Mouse (Mus musculus) heart, embryonic 14.5 days (tissue): ENCODE results near the gene 1700001C02Rik. TPM values are rescaled to one million over a fixed set of nuclear protein-coding genes. Genes with fewer than 3 reads are reported as not detected.

ENCODE experiments used
- ATAC-seq: fragments of 200-750 bp; cut with Nextera tagmentation; 2 replicates; pipeline ENCODE4 v1.8.0; 2017; ENCODE audit warnings: low read depth, moderate TSS enrichment; ENCODE audit not compliant: insufficient number of reproducible peaks, insufficient read depth, low FRiP score
- H3K27ac ChIP-seq, 2 experiments: fragments of 200-500 bp in 1 of 2; fragments of 300-500 bp in 1 of 2; sonication (generic) in 1 of 2; replicated peaks in 1 of 2; 2 replicates each; pipeline ENCODE4 v1.5.1; 2012 to 2014; ENCODE audit warnings: low read depth in 2 of 2, low read length in 2 of 2, control low read depth in 1 of 2, mild to moderate bottlenecking in 1 of 2, mixed read lengths in 1 of 2; ENCODE audit not compliant: control insufficient read depth in 1 of 2, insufficient read depth in 1 of 2
- H3K27me3 ChIP-seq: fragments of 300-500 bp; sonication (generic); 2 replicates; pipeline ENCODE4 v1.6.1; 2014; ENCODE audit warnings: mild to moderate bottlenecking, low read length, control low read depth; ENCODE audit not compliant: control insufficient read depth, insufficient read depth
- H3K36me3 ChIP-seq: fragments of 300-500 bp; sonication (generic); 2 replicates; pipeline ENCODE4 v1.6.1; 2014; ENCODE audit warnings: mild to moderate bottlenecking, control low read depth, low read length, mixed read lengths; ENCODE audit not compliant: control insufficient read depth, insufficient read depth
- H3K4me1 ChIP-seq, 2 experiments: fragments of 200-500 bp in 1 of 2; fragments of 300-500 bp in 1 of 2; sonication (generic) in 1 of 2; 2 replicates each; pipeline ENCODE4 v1.6.1; 2012 to 2014; ENCODE audit warnings: low read length in 2 of 2, control low read depth in 1 of 2, mixed read lengths in 1 of 2; ENCODE audit not compliant: control insufficient read depth in 2 of 2, insufficient read depth in 2 of 2
- H3K4me2 ChIP-seq: fragments of 300-500 bp; sonication (generic); 2 replicates; pipeline ENCODE4 v1.6.1; 2014; ENCODE audit warnings: mild to moderate bottlenecking, low read length
- H3K4me3 ChIP-seq, 2 experiments: fragments of 200-500 bp in 1 of 2; fragments of 300-500 bp in 1 of 2; sonication (generic) in 1 of 2; 2 replicates each; pipeline ENCODE4 v1.5.1; 2012 to 2014; ENCODE audit warnings: low read length in 2 of 2, mild to moderate bottlenecking in 2 of 2, control low read depth in 1 of 2, low read depth in 1 of 2, moderate library complexity in 1 of 2; ENCODE audit not compliant: control insufficient read depth in 1 of 2, insufficient read depth in 1 of 2
- H3K9ac ChIP-seq: fragments of 300-500 bp; sonication (generic); 2 replicates; pipeline ENCODE4 v1.6.1; 2014; ENCODE audit warnings: mild to moderate bottlenecking, low read length
- H3K9me3 ChIP-seq: fragments of 300-500 bp; sonication (generic); 2 replicates; pipeline ENCODE4 v1.6.1; 2016; ENCODE audit warnings: low read length, control low read depth; ENCODE audit not compliant: control insufficient read depth
- WGBS: fragments of 180-500 bp; shearing (Covaris S2); extraction: QIAGEN DNeasy Blood & Tissue Kit; methylation state at CpG from one replicate; pipeline ENCODE4 v1.1.7; 2014; 5-methylcytosine and 5-hydroxymethylcytosine counted together
- polyA plus RNA-seq: library from polyadenylated mRNA; unstranded; fragments of >200 nt; fragmentation: Nextera tagmentation; extraction: Ambion mirVana; gene quantifications from 2 replicates; pipeline ENCODE4 v1.2.1, GENCODE M21; 2014

1700001C02Rik gene
- polyA plus RNA-seq, 1 experiment from 2014 or later: not detected

- H3K4me2 ChIP-seq: no peak overlapping the region
- no peaks in the 10 kb centered on the region for H3K4me1 ChIP-seq
- WGBS: 50% methylated on average over 5 of the region's 5 CpGs
- no peaks in the 10 kb centered on the region for H3K36me3 ChIP-seq
- no peaks in the 10 kb centered on the region for H3K9me3 ChIP-seq
- H3K27me3 ChIP-seq: no peaks in the 10 kb centered on the region
- H3K27ac ChIP-seq: no peak overlapping the region
- no peak overlapping the region for H3K9ac ChIP-seq
- peak; percentile 14; the same call in 1 of the 2 replicates for ATAC-seq
- no peak overlapping the region for H3K4me3 ChIP-seq
These were observed 6.3 kb downstream of the 1700001C02Rik start for GRCm38 (mm10) chr5:30472148-30472547.

DNA sequence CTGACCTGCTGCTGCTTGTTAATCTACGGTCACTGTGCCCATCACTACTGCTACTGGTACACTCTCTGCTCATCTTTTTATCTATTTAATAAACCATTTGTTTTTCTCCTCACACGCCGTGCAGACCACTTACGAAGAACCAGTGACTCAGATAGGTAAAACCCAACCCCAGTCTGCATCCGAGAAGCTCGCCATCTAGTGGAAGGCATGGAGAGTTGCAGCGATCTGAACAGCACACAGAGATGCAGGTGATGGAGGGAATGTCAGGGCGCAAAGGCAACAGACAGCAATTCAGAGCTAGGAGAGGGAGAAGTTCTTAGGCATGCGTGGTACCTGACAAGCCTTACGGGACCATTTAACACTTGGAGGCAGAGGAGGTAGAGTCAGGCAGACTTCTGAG is 10.7 kb downstream of the 1700001C02Rik start:
- no peak for ATAC-seq
- no peak overlapping the region for H3K9ac ChIP-seq
- H3K27me3 ChIP-seq: no peaks in the 10 kb centered on the region
- H3K4me2 ChIP-seq: no peak overlapping the region
- H3K9me3 ChIP-seq: no peaks in the 10 kb centered on the region
- no peak overlapping the region for H3K4me3 ChIP-seq
- no peak overlapping the region for H3K27ac ChIP-seq
- 34% methylated on average over 10 of the region's 10 CpGs for WGBS
- no peaks in the 10 kb centered on the region for H3K36me3 ChIP-seq
- no peaks in the 10 kb centered on the region for H3K4me1 ChIP-seq

DNA sequence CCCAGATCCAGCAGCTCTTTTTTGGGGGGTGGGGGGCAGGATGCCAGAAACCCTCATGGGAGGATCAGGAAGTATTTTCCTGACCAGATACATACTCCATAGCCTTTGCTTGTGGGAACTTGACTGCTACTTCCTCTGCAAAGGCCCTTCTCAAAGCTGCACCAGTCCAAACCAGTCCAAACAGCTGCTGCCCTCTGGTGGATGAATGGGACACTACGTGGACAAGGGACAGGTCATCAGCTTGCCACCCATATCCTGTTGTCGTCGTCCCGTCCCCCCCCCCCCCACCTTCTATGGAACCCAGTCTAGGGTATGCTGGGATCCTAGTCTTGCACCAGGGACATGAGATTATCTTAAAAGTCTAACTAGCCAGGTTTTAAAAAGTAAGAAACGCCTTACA is 16.5 kb downstream of the 1700001C02Rik start:
- no peaks in the 10 kb centered on the region for H3K36me3 ChIP-seq
- no peak overlapping the region for H3K9ac ChIP-seq
- ATAC-seq: no peak
- 12% methylated on average over 5 of the region's 5 CpGs for WGBS
- no peak overlapping the region for H3K4me2 ChIP-seq
- no peak overlapping the region for H3K4me3 ChIP-seq
- H3K27ac ChIP-seq: no peak overlapping the region
- H3K9me3 ChIP-seq: no peaks in the 10 kb centered on the region
- H3K27me3 ChIP-seq: no peaks in the 10 kb centered on the region; the same call in 1 of the 2 replicates
- no peaks in the 10 kb centered on the region for H3K4me1 ChIP-seq

- 74% methylated on average over 8 of the region's 8 CpGs for WGBS
- Histone ChIP-seq H3K36me3 (no peaks in the 10 kb centered on the region), H3K4me2 (no peak overlapping the region), H3K9me3 (no peaks in the 10 kb centered on the region), H3K4me1 (no peaks in the 10 kb centered on the region), H3K27me3 (no peaks in the 10 kb centered on the region; the same call in 1 of the 2 replicates), H3K9ac (no peak overlapping the region), H3K27ac (no peak overlapping the region), H3K4me3 (no peak overlapping the region)
- no peak for ATAC-seq
These were observed 17.7 kb downstream of the 1700001C02Rik start for GRCm38 (mm10) chr5:30483533-30483932.

DNA sequence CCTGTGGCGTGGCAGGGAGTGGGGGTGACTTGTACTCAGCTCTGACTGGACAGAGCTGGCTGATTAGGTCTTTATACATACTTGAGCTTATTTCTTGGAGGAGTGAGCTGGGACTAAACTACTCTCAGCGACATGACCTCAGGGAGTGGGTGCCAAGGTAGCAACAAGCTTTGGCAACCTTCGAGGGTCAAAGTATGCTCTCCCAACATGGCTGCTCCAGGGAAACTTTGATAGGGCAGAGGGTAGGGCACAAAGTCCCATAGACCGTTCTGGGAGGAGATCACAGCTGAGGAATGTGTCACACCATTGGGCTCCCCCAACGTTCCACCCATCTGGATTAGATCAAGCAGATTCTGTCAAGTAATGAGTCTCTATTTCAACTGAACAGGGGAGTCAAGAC is 18.7 kb downstream of the 1700001C02Rik start:
- Histone ChIP-seq H3K4me2 (no peak overlapping the region), H3K9ac (no peak overlapping the region), H3K27ac (no peak overlapping the region), H3K36me3 (no peaks in the 10 kb centered on the region), H3K4me3 (no peak overlapping the region), H3K9me3 (no peaks in the 10 kb centered on the region), H3K27me3 (no peaks in the 10 kb centered on the region; the same call in 1 of the 2 replicates), H3K4me1 (no peaks in the 10 kb centered on the region)
- WGBS: 74% methylated on average over 5 of the region's 5 CpGs
- ATAC-seq: no peak

DNA sequence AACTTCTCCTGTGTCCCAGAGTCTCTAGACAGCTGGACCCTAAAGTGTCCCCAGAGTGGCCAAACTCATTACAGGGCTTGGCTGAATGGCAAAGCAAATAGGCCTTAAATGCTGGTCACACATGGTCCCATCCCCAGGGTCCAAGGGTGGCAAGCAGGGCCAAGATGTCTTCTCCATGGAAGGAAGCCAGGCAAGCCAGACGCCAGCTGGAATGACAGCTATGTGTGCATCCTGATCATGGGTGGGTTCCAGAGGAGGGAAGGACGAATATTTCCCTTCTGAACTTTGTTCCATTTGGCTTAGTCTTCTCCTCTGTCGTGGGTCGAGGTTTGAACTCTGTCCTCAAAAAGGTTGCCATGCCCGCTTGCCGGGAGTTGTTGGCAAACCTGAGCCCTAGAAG is 19.3 kb downstream of the 1700001C02Rik start:
- ATAC-seq: no peak
- Histone ChIP-seq H3K36me3 (no peaks in the 10 kb centered on the region), H3K9me3 (no peaks in the 10 kb centered on the region), H3K27ac (no peak overlapping the region), H3K27me3 (no peaks in the 10 kb centered on the region; the same call in 1 of the 2 replicates), H3K4me3 (no peak overlapping the region), H3K4me1 (no peaks in the 10 kb centered on the region), H3K9ac (no peak overlapping the region), H3K4me2 (no peak overlapping the region)
- WGBS: 80% methylated on average over 6 of the region's 6 CpGs

- Histone ChIP-seq H3K4me2 (no peak overlapping the region), H3K27ac (no peak overlapping the region), H3K9ac (no peak overlapping the region), H3K27me3 (no peaks in the 10 kb centered on the region), H3K4me1 (peaks cover 0 to 4% of the 10 kb centered on the region in 2 experiments; a peak in 1 of 4 replicates), H3K4me3 (no peak overlapping the region), H3K36me3 (no peaks in the 10 kb centered on the region), H3K9me3 (no peaks in the 10 kb centered on the region)
- no peak for ATAC-seq
These were observed 24.4 kb downstream of the 1700001C02Rik start for GRCm38 (mm10) chr5:30490215-30490614.

DNA sequence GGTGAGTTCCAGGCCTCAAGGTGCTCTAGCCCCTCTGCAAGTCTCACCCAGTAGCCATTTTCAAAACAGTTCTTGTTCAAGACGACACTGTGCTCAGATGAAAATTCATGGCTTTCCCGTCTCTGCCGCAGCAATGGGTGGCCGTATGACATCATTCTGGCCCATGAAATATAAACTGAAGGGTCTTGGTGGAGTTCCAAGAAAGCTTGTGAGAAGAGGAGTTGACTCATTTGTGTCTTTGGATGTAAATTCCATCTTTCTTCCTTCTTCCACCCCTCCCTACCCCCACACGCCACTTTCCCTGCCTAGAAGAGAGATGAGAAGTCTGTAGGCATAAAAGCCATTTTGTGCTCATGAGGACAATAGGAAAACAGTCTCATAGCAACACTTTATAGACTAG is 25.0 kb downstream of the 1700001C02Rik start:
- Histone ChIP-seq H3K4me3 (no peak overlapping the region), H3K27ac (no peak overlapping the region), H3K9me3 (no peaks in the 10 kb centered on the region), H3K4me2 (no peak overlapping the region), H3K27me3 (no peaks in the 10 kb centered on the region), H3K36me3 (no peaks in the 10 kb centered on the region), H3K9ac (no peak overlapping the region), H3K4me1 (peaks cover 0 to 4% of the 10 kb centered on the region in 2 experiments; a peak in 1 of 4 replicates)
- no peak for ATAC-seq
- 76% methylated on average over 5 of the region's 5 CpGs for WGBS
